Comparison of ENCODE assay signal across 7 mouse cellular contexts in genomic region chr8:122234055-122234454, GRCm38 (mm10). TPM values are rescaled to one million over a fixed set of nuclear protein-coding genes. Genes with fewer than 3 reads are reported as not detected.
A peak's percentile ranks its signal among the peaks of the same experiment; 100 is the strongest.
DNase-seq lines count a peak whose midpoint lies in the region; ATAC-seq lines count a peak whose summit lies in the region.

No protein-coding gene starts in this region.

- peaks cover 8% of the 10 kb centered on the region; the same call in 1 of the 2 replicates for H3K4me1 ChIP-seq in neural tube, embryonic 11.5 days (ENCODE audit: control insufficient read depth, insufficient read depth, low read length)

- H3K27me3 ChIP-seq in neural tube, embryonic 11.5 days (ENCODE audit: control insufficient read depth, insufficient read depth, low read length) = peaks cover 26% of the 10 kb centered on the region

- ATAC-seq in neural tube, embryonic 11.5 days (ENCODE audit: insufficient read depth, low FRiP score, low TSS enrichment) = no peak

- H3K9ac ChIP-seq in neural tube, embryonic 11.5 days (ENCODE audit: low read length) = no peak overlapping the region

- H3K9me3 ChIP-seq in neural tube, embryonic 11.5 days (ENCODE audit: control insufficient read depth, low read length) = no peaks in the 10 kb centered on the region

- no peak overlapping the region for H3K4me2 ChIP-seq in neural tube, embryonic 11.5 days (ENCODE audit: low read depth)

- no peak overlapping the region for H3K4me3 ChIP-seq in neural tube, embryonic 11.5 days (ENCODE audit: low read depth, low read length)

- no peaks in the 10 kb centered on the region for H3K36me3 ChIP-seq in neural tube, embryonic 11.5 days (ENCODE audit: control insufficient read depth, insufficient read depth, low read length)

- H3K27ac ChIP-seq in neural tube, embryonic 11.5 days (ENCODE audit: low read depth, low read length) = no peak overlapping the region

- 36% methylated on average over 11 of the region's 11 CpGs for WGBS in neural tube, embryonic 11.5 days

- peak; percentile 46 for DNase-seq in ovary, postnatal 36 days (ENCODE audit: low spot score)
- DNase-seq in ovary, postnatal 14 days (ENCODE audit: low spot score) = no peak
- DNase-seq in cerebellum, adult 9-10 months = peak; percentile 48
- peak; percentile 60 for DNase-seq in heart, adult 8-10 months (ENCODE audit: low spot score)
- peak; percentile 54 to 69 for DNase-seq in kidney, postnatal 25 days
- peak; percentile 58 for DNase-seq in neural tube, embryonic 11.5 days (ENCODE audit: low spot score)
- no peak for DNase-seq in c-Kit-positive CD71-positive TER-119-positive erythroid progenitor cells, embryonic 14.5 days (ENCODE audit: low spot score)

RNA-seq across cellular contexts. Expression of gene Zfpm1, which starts 47.9 kb away (rescaled TPM):
- total RNA-seq in heart, adult 8-10 months (2022) = 10 to 100 TPM; 18.1 to 23.2 (median 21.3) TPM
- polyA plus RNA-seq in neural tube, embryonic 11.5 days (2014; fragmentation: Nextera tagmentation; extraction: Ambion mirVana) = 1.2 and 1.5 TPM in 2 replicates

Comparison
In these comparisons a context has a peak if more than half of its experiments do, and no peak if none do; other contexts are left out.
1. DNase-seq: peak in ovary, postnatal 36 days (single experiment), cerebellum, adult 9-10 months (single experiment), heart, adult 8-10 months (single experiment), kidney, postnatal 25 days (2 of 2) and neural tube, embryonic 11.5 days (single experiment); none in ovary, postnatal 14 days (single experiment) and c-Kit-positive CD71-positive TER-119-positive erythroid progenitor cells, embryonic 14.5 days (single experiment).